Mouse (Mus musculus) embryonic facial prominence, embryonic 14.5 days (tissue): ENCODE results near the gene Adgb. TPM values are rescaled to one million over a fixed set of nuclear protein-coding genes. Genes with fewer than 3 reads are reported as not detected.

Source experiments
- ATAC-seq: fragments of 200-750 bp; cut with Nextera tagmentation; 2 replicates; pipeline ENCODE4 v1.8.0; 2017; ENCODE audit warnings: low read depth, moderate number of reproducible peaks, moderate TSS enrichment
- DNase-seq: peaks from one replicate; pipeline ENCODE4 v3.0.0-alpha.2; 2015; ENCODE audit warnings: low spot score
- H3K27ac ChIP-seq: fragments of 300-500 bp; sonication (generic); replicated peaks from 2 replicates; pipeline ENCODE4 v1.5.1; 2014; ENCODE audit warnings: low read depth, mild to moderate bottlenecking, low read length, moderate library complexity
- H3K27me3 ChIP-seq: fragments of 300-500 bp; sonication (generic); replicated peaks from 2 replicates; pipeline ENCODE4 v1.6.1; 2014; ENCODE audit warnings: low read length; ENCODE audit not compliant: control insufficient read depth, insufficient read depth
- H3K36me3 ChIP-seq: fragments of 300-500 bp; sonication (generic); 2 replicates; pipeline ENCODE4 v1.6.1; 2014; ENCODE audit warnings: low read length, mixed read lengths; ENCODE audit not compliant: control insufficient read depth, insufficient read depth
- H3K4me1 ChIP-seq: fragments of 300-500 bp; sonication (generic); 2 replicates; pipeline ENCODE4 v1.6.1; 2014; ENCODE audit warnings: antibody characterized with exemption, low read length; ENCODE audit not compliant: control insufficient read depth, insufficient read depth
- H3K4me2 ChIP-seq: fragments of 300-500 bp; sonication (generic); 2 replicates; pipeline ENCODE4 v1.6.1; 2014; ENCODE audit warnings: low read depth, mild to moderate bottlenecking, low read length, moderate library complexity, mixed read lengths
- H3K4me3 ChIP-seq: fragments of 300-500 bp; sonication (generic); 2 replicates; pipeline ENCODE4 v1.5.1; 2014; ENCODE audit warnings: low read depth, mild to moderate bottlenecking, low read length
- H3K9ac ChIP-seq: fragments of 300-500 bp; sonication (generic); 2 replicates; pipeline ENCODE4 v1.6.1; 2014; ENCODE audit warnings: low read depth, mild to moderate bottlenecking, low read length, moderate library complexity, mixed read lengths
- H3K9me3 ChIP-seq: fragments of 300-500 bp; sonication (generic); 2 replicates; pipeline ENCODE4 v1.6.1; 2016; ENCODE audit warnings: low read length; ENCODE audit not compliant: control insufficient read depth
- WGBS: fragments of 180-500 bp; shearing (Covaris S2); extraction: QIAGEN DNeasy Blood & Tissue Kit; methylation state at CpG from one replicate; pipeline ENCODE4 v1.1.7; 2014; 5-methylcytosine and 5-hydroxymethylcytosine counted together
- polyA plus RNA-seq: library from polyadenylated mRNA; unstranded; fragments of >200 nt; fragmentation: Nextera tagmentation; extraction: Ambion mirVana; gene quantifications from 2 replicates; pipeline ENCODE4 v1.2.1, GENCODE M21; 2014

Gene Adgb
- polyA plus RNA-seq, 1 experiment from 2014 or later = 0.47 TPM

- H3K4me1 ChIP-seq = no peaks in the 10 kb centered on the region
- ATAC-seq = peak; percentile 94
- no peaks in the 10 kb centered on the region for H3K27me3 ChIP-seq
- peak; percentile 89 for DNase-seq
- WGBS = 8% methylated on average over 20 of the region's 20 CpGs
- no peaks in the 10 kb centered on the region for H3K36me3 ChIP-seq
- H3K9me3 ChIP-seq = no peaks in the 10 kb centered on the region
- peak overlapping the region; percentile 23; the same call in 1 of the 2 replicates for H3K9ac ChIP-seq
- peak overlapping the region; percentile 50 for H3K4me2 ChIP-seq
- H3K4me3 ChIP-seq = peak overlapping the region; percentile 27; the same call in 1 of the 2 replicates
- H3K27ac ChIP-seq = no peak overlapping the region
These were observed 150.9 kb downstream of the Adgb start for GRCm38 (mm10) chr10:10321119-10321781.

DNA sequence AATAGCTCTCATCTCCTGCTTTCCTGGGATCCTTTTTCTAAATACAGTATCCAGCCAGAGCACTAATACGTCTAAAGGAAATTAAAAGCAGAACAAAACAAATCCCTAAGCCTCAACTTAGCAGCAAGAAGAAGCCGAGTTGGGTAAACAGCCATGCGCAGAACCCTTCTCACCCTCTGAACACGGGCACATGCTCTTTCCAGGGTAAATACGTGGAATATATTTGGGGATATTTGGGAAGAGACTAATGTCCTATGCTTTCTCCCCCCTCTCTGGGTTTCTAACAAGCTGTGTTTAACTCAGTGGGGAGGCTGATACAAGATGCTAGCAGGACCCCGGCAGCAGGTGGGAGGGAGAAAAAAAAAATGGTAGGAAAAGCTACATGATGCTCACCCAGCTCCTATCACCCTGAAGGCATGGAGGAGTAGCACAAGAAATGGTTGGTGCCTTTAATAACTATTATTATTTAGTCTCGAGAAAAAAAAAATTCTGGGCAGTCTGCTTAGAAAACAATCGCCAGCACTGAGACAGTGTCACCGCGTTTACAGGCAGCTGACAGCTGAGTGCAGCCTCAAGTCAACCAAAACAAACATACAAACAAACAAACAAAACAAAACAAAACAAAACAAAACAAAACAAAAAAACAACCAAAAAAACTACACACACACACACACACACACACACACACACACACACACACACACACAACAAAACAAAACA is 151.6 kb downstream of the Adgb start:
- 36% methylated on average over 10 of the region's 10 CpGs for WGBS
- Histone ChIP-seq H3K9me3 (no peaks in the 10 kb centered on the region), H3K4me1 (no peaks in the 10 kb centered on the region), H3K4me2 (peak overlapping the region; percentile 50), H3K27me3 (no peaks in the 10 kb centered on the region), H3K36me3 (no peaks in the 10 kb centered on the region), H3K27ac (no peak overlapping the region), H3K4me3 (peak overlapping the region; percentile 27; the same call in 1 of the 2 replicates), H3K9ac (peak overlapping the region; percentile 23; the same call in 1 of the 2 replicates)
- ATAC-seq (peak; percentile 27; the same call in 1 of the 2 replicates), DNase-seq (no peak)

DNA sequence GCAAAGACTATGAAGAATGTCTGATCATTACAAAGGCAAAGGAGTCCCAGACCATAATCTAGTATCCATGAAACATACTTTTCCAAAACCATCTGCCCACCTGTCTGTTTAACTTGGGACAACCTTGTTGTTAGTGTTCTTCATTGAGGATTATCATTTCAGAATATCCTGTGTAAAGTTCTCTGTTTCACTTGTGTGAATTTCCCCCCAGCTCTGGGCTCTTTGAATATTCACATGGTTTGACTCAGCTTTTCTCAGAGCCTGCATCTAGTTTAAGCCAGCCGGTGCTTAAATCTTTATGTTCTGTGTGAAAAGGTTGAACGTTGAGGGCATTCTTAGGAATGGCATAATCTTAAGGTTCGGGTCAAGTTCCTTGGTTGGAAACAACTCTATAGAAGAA is 154.0 kb downstream of the Adgb start:
- Histone ChIP-seq H3K36me3 (no peaks in the 10 kb centered on the region), H3K4me3 (no peak overlapping the region), H3K4me1 (no peaks in the 10 kb centered on the region), H3K4me2 (no peak overlapping the region), H3K9me3 (no peaks in the 10 kb centered on the region), H3K9ac (no peak overlapping the region), H3K27me3 (no peaks in the 10 kb centered on the region), H3K27ac (no peak overlapping the region)
- DNase-seq (no peak), ATAC-seq (no peak)
- WGBS = 80% methylated on average over 3 of the region's 3 CpGs

- Histone ChIP-seq H3K9ac (no peak overlapping the region), H3K9me3 (no peaks in the 10 kb centered on the region), H3K27ac (no peak overlapping the region), H3K36me3 (no peaks in the 10 kb centered on the region), H3K4me2 (no peak overlapping the region), H3K4me1 (no peaks in the 10 kb centered on the region), H3K4me3 (no peak overlapping the region), H3K27me3 (no peaks in the 10 kb centered on the region)
- no peak for DNase-seq
- WGBS = 84% methylated on average over 2 of the region's 2 CpGs
- ATAC-seq = no peak
These were observed 156.5 kb downstream of the Adgb start for GRCm38 (mm10) chr10:10315631-10316030.

DNA sequence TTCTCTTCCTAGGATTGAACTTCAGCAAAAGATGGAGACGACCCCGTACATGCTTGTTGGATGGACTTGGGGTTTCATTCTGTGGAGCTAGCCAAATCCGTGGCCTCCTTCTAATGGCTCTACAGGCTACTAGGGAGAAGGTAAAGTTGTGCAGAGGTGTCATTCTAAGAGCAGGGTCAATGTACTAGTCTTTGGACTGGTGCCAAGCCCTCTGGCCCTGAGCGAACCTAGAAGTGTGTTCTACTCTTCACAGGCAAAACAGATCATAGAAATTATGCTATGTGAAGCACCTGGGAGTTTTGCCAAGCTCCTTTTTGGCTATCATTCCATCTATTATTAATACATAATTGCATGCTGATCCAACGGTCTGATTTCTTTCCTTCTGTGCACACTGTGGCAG is 157.6 kb downstream of the Adgb start:
- Histone ChIP-seq H3K4me3 (no peak overlapping the region), H3K9ac (no peak overlapping the region), H3K9me3 (no peaks in the 10 kb centered on the region), H3K4me1 (no peaks in the 10 kb centered on the region), H3K36me3 (no peaks in the 10 kb centered on the region), H3K27ac (no peak overlapping the region), H3K4me2 (no peak overlapping the region), H3K27me3 (no peaks in the 10 kb centered on the region)
- WGBS = 63% methylated on average over 5 of the region's 5 CpGs
- no peak for DNase-seq
- no peak for ATAC-seq

GRCm38 (mm10) chr10:10309877-10310426 is 162.2 kb downstream of the Adgb start:
- H3K36me3 ChIP-seq = no peaks in the 10 kb centered on the region
- H3K27me3 ChIP-seq = no peaks in the 10 kb centered on the region
- 79% methylated on average over 8 of the region's 8 CpGs for WGBS

DNA sequence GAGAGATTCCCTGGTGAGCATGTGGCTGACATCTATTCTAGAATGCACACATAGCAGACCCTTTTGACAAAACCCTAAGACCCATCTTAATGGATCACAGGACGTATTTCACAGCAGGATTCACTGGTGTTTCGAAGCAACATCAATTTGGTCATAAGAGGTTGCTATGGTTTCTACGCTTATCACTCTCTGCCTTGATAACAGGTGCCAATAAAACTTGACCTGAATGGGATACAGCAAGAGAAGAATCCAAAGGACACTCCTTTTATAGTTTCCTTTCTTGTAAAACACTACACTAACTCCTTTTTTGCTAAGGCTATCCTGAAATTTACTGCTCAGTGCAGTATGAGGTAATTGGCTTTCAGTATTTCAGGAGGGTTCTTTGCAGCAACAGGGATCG is 163.1 kb downstream of the Adgb start:
- 82% methylated on average over 4 of the region's 4 CpGs for WGBS
- Histone ChIP-seq H3K4me3 (no peak overlapping the region), H3K27ac (no peak overlapping the region), H3K4me2 (no peak overlapping the region), H3K27me3 (no peaks in the 10 kb centered on the region), H3K9me3 (no peaks in the 10 kb centered on the region), H3K9ac (no peak overlapping the region), H3K36me3 (no peaks in the 10 kb centered on the region), H3K4me1 (no peaks in the 10 kb centered on the region)
- DNase-seq (no peak), ATAC-seq (no peak)

More at GRCm38 (mm10) chr10:10309877-10310426, 162.2 kb downstream of the Adgb start:
- no peaks in the 10 kb centered on the region for H3K4me1 ChIP-seq
- H3K9ac ChIP-seq = no peak overlapping the region
- no peak overlapping the region for H3K4me3 ChIP-seq
- H3K27ac ChIP-seq = no peak overlapping the region
- no peak for ATAC-seq
- DNase-seq = no peak
- H3K4me2 ChIP-seq = no peak overlapping the region
- no peaks in the 10 kb centered on the region for H3K9me3 ChIP-seq

DNA sequence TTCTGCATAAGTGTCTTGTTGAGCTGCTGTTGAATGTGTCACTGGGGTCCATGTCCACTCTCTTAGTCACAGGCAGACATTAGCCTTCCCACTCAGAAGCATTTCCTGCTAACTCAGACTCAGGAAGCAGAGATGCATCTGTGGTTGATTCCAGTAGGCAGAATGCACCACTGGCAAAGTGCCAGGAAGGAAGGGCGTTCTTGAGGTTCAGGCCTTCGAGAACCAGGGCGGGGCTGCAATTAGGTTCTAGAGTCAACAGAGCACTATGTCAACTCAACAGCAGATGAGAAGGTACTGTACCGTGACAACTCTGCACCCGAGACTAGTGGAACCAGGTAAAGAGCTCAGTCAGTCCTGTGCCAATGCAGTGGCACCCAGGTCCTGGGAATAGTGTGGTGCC is 164.7 kb downstream of the Adgb start:
- H3K9ac ChIP-seq = no peak overlapping the region
- 85% methylated on average over 5 of the region's 5 CpGs for WGBS
- H3K36me3 ChIP-seq = no peaks in the 10 kb centered on the region
- H3K27me3 ChIP-seq = no peaks in the 10 kb centered on the region
- no peak overlapping the region for H3K4me2 ChIP-seq
- no peak overlapping the region for H3K27ac ChIP-seq
- peak; percentile 36 for DNase-seq
- no peak overlapping the region for H3K4me3 ChIP-seq
- ATAC-seq = no peak
- no peaks in the 10 kb centered on the region for H3K9me3 ChIP-seq
- no peaks in the 10 kb centered on the region for H3K4me1 ChIP-seq
